Mouse (Mus musculus): ENCODE results near the gene C1qb. TPM values are rescaled to one million over a fixed set of nuclear protein-coding genes. Genes with fewer than 3 reads are reported as not detected.

Gene C1qb
- total and polyA plus RNA-seq, 2 experiments from 2014 or later, result 60.0 to 64.3 TPM

DNA sequence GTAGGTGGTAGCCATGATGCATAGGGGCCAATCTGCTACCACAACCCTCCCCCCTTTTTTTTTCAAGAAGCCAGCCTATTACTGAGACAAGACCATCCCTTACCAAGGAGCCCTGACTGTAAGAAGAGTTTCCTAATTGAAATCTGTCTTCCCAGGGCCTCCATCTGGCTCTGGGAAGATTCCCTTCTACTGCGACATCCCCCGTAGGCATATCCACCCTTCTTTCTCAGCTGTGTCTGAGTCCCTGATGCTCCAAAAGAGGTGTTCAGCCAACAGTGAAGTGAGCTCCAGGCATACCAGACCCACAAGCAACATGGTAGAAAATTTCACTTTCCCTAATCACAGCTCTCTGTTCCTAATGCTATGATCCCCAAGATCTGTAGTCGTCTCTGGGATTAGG, 33.5 kb upstream of the C1qb start:
- H3K4me3 ChIP-seq (ENCODE audit: low read depth, low read length), result no peak overlapping the region
- H3K27me3 ChIP-seq (ENCODE audit: insufficient read depth, low read length), result no peaks in the 10 kb centered on the region
- H3K9ac ChIP-seq (replicated peaks; ENCODE audit: low read length, poor library complexity, severe bottlenecking), result no peak overlapping the region
- no peak overlapping the region for H3K4me2 ChIP-seq (ENCODE audit: low read depth, low read length, poor library complexity, severe bottlenecking)
- peaks cover 9% of the 10 kb centered on the region; the same call in 1 of the 2 replicates for H3K4me1 ChIP-seq (ENCODE audit: insufficient read depth, low read length)
- no peaks in the 10 kb centered on the region for H3K9me3 ChIP-seq (ENCODE audit: low read length)
- DNase-seq (ENCODE audit: low spot score), result no peak
- no peak for ATAC-seq (ENCODE audit: low FRiP score)
- H3K36me3 ChIP-seq (ENCODE audit: insufficient read depth, low read length), result no peaks in the 10 kb centered on the region
- 83% methylated on average over 3 of the region's 3 CpGs for WGBS
- H3K27ac ChIP-seq (ENCODE audit: low read depth, low read length), result no peak overlapping the region
- no peak for TF ChIP-seq CTCF (IDR thresholded peaks at IDR 0.05)

DNA sequence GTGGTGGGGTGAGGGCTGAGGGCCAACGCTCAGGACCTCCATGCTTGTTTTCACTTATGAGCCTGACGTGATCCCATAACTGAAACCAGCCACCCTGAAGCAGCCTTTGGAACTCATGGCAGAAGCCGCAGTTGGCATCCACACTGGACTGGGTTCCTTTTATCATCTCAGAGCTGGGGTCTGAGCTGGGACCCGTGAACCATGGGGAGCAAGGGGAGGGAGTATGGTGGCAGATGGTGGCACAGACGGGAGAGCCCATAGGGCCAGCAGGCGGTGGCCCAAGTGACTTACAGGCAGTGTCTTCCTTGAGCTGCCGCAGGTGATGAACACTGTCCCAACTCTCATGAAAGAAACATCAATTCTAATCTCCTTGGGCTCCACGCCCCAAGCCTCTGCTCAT, 32.8 kb upstream of the C1qb start:
- Histone ChIP-seq H3K4me2 (ENCODE audit: low read depth, low read length, poor library complexity, severe bottlenecking) (no peak overlapping the region), H3K27ac (ENCODE audit: low read depth, low read length) (no peak overlapping the region)
- WGBS, result 78% methylated on average over 8 of the region's 8 CpGs

DNA sequence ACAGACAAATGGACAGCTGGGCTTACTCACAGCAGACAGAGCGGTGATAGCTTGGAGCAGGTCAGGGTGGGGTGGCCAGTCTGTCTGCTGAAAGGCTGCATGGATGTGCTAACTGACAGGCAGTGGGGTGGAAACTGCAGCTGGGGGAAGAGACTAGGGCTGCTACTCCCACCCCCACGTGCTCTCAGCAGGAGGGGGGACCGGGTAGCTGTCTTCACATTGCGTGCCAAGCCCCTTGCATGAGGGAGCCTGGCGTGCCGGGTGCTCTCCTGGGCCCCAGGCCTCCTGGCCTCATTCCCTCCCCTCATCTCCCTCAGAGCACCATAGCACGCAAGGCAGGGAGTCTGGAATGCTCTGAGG, 31.2 kb upstream of the C1qb start:
- no peak for TF ChIP-seq CTCF (IDR thresholded peaks at IDR 0.05)
- H3K4me3 ChIP-seq (ENCODE audit: low read depth, low read length), result no peak overlapping the region
- no peak overlapping the region for H3K4me2 ChIP-seq (ENCODE audit: low read depth, low read length, poor library complexity, severe bottlenecking)
- H3K36me3 ChIP-seq (ENCODE audit: insufficient read depth, low read length), result no peaks in the 10 kb centered on the region
- ATAC-seq (ENCODE audit: low FRiP score), result no peak
- 39% methylated on average over 7 of the region's 7 CpGs for WGBS
- H3K9me3 ChIP-seq (ENCODE audit: low read length), result no peaks in the 10 kb centered on the region
- no peak for DNase-seq (ENCODE audit: low spot score)
- no peak overlapping the region for H3K9ac ChIP-seq (replicated peaks; ENCODE audit: low read length, poor library complexity, severe bottlenecking)
- no peaks in the 10 kb centered on the region for H3K27me3 ChIP-seq (ENCODE audit: insufficient read depth, low read length)
- H3K4me1 ChIP-seq (ENCODE audit: insufficient read depth, low read length), result peaks cover 9% of the 10 kb centered on the region; the same call in 1 of the 2 replicates
- no peak overlapping the region; the same call in 1 of the 2 replicates for H3K27ac ChIP-seq (ENCODE audit: low read depth, low read length)

More for the DNA sequence above, 32.8 kb upstream of the C1qb start:
- no peak overlapping the region for H3K4me3 ChIP-seq (ENCODE audit: low read depth, low read length)
- no peak for ATAC-seq (ENCODE audit: low FRiP score)
- no peak overlapping the region for H3K9ac ChIP-seq (replicated peaks; ENCODE audit: low read length, poor library complexity, severe bottlenecking)
- H3K36me3 ChIP-seq (ENCODE audit: insufficient read depth, low read length), result no peaks in the 10 kb centered on the region
- H3K4me1 ChIP-seq (ENCODE audit: insufficient read depth, low read length), result peaks cover 9% of the 10 kb centered on the region; the same call in 1 of the 2 replicates
- TF ChIP-seq CTCF (IDR thresholded peaks at IDR 0.05), result no peak
- no peaks in the 10 kb centered on the region for H3K9me3 ChIP-seq (ENCODE audit: low read length)
- DNase-seq (ENCODE audit: low spot score), result no peak
- H3K27me3 ChIP-seq (ENCODE audit: insufficient read depth, low read length), result no peaks in the 10 kb centered on the region

DNA sequence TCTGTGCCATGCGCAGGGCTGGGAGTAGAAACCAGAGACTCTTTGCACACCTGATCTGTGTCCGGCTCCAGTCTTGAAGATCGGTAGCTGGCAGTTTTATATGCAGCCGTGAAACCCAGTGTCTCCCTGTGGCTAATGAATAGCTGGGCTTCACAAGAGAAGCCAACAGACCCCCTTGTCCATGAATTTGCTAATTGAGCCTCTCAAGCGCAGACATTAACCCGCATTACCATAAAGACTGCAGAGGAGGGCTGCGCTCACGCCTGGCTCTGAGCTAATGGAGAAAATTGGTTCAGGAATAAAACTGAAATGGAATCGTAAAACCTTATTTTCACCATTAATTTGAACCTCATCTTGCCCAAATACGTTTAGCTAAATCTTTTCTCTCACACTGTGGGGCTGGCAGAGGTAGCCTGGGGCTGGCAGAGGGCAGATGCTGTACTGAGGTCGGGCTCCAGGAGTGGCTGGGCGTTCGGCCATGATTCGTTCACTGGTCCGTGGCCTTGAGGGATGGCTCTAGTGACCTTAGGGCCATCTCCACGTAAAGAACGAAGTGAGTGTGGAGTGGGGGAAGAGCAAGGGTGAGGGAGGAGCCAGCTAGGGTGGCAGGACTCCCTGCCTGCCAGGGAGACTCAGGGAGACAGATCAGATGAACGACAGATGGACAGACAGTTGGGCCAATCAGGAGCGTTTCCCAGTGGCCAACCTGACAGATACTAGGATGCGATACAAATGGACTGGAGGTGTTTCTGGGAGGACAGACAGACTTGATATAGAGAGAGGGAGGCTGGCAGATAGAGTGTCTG, 30.6 kb upstream of the C1qb start:
- Histone ChIP-seq H3K4me3 (ENCODE audit: low read depth, low read length) (no peak overlapping the region), H3K9ac (replicated peaks; ENCODE audit: low read length, poor library complexity, severe bottlenecking) (no peak overlapping the region), H3K36me3 (ENCODE audit: insufficient read depth, low read length) (no peaks in the 10 kb centered on the region), H3K27me3 (ENCODE audit: insufficient read depth, low read length) (no peaks in the 10 kb centered on the region), H3K27ac (ENCODE audit: low read depth, low read length) (no peak overlapping the region; the same call in 1 of the 2 replicates), H3K9me3 (ENCODE audit: low read length) (no peaks in the 10 kb centered on the region), H3K4me2 (ENCODE audit: low read depth, low read length, poor library complexity, severe bottlenecking) (no peak overlapping the region), H3K4me1 (ENCODE audit: insufficient read depth, low read length) (peaks cover 10% of the 10 kb centered on the region; the same call in 1 of the 2 replicates)
- no peak for TF ChIP-seq CTCF (IDR thresholded peaks at IDR 0.05)
- ATAC-seq (ENCODE audit: low FRiP score) (no peak), DNase-seq (ENCODE audit: low spot score) (peak; percentile 47)
- WGBS, result 47% methylated on average over 20 of the region's 20 CpGs

DNA sequence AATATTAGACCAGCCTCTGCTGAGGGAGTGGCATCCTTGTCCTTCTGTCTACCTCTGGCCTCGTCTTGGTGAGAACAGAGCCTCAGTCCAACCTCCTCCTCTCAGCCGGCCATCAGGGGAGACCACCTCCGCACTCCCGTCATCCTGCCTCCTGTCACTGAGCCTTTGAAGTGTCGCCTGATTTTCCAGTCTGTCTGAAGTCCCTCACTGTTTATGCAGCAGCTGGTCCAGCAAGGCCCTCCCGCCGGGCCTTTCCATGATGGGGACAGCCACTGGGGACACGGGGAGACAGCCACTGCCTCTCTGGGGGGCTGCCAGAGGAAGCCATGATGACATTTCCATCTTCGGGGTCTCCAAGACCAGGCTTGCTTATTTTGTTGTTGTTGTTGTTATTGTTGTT, 26.9 kb upstream of the C1qb start:
- Histone ChIP-seq H3K4me1 (ENCODE audit: insufficient read depth, low read length) (peaks cover 13% of the 10 kb centered on the region; the same call in 1 of the 2 replicates), H3K4me2 (ENCODE audit: low read depth, low read length, poor library complexity, severe bottlenecking) (no peak overlapping the region), H3K27me3 (ENCODE audit: insufficient read depth, low read length) (no peaks in the 10 kb centered on the region), H3K36me3 (ENCODE audit: insufficient read depth, low read length) (no peaks in the 10 kb centered on the region), H3K9ac (replicated peaks; ENCODE audit: low read length, poor library complexity, severe bottlenecking) (no peak overlapping the region), H3K9me3 (ENCODE audit: low read length) (no peaks in the 10 kb centered on the region), H3K4me3 (ENCODE audit: low read depth, low read length) (no peak overlapping the region), H3K27ac (ENCODE audit: low read depth, low read length) (no peak overlapping the region)
- ATAC-seq (ENCODE audit: low FRiP score) (no peak), DNase-seq (ENCODE audit: low spot score) (no peak)
- no peak for TF ChIP-seq CTCF (IDR thresholded peaks at IDR 0.05)
- 11% methylated on average over 9 of the region's 9 CpGs for WGBS

DNA sequence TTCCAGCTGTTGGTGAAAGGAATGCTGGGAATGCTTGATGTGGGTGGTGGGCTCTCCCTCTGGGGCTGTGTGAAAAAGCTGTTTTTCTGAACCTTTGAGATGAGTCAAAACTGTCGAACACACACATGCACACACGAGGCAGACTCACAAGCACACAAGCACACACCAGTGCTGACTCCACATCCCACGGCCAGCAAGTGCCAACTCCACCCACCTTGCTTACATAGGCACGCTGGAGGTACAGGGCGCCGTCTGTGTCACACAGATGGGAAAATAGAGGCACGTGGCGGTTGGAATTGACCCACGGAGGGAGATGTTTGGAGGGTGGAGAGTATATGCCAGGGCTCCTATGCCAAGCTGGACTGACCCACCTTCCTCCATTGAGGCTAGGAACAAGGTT, 25.8 kb upstream of the C1qb start:
- H3K4me1 ChIP-seq (ENCODE audit: insufficient read depth, low read length), result peaks cover 7% of the 10 kb centered on the region; the same call in 1 of the 2 replicates
- DNase-seq (ENCODE audit: low spot score), result no peak
- WGBS, result 36% methylated on average over 9 of the region's 9 CpGs
- no peaks in the 10 kb centered on the region for H3K27me3 ChIP-seq (ENCODE audit: insufficient read depth, low read length)
- H3K9ac ChIP-seq (replicated peaks; ENCODE audit: low read length, poor library complexity, severe bottlenecking), result no peak overlapping the region
- 0 out of 2 replicates have a peak overlapping the region, but pooled peaks have one; percentile 18 for H3K4me2 ChIP-seq (ENCODE audit: low read depth, low read length, poor library complexity, severe bottlenecking)
- no peak for ATAC-seq (ENCODE audit: low FRiP score)
- no peaks in the 10 kb centered on the region for H3K36me3 ChIP-seq (ENCODE audit: insufficient read depth, low read length)
- no peak overlapping the region for H3K27ac ChIP-seq (ENCODE audit: low read depth, low read length)
- H3K9me3 ChIP-seq (ENCODE audit: low read length), result no peaks in the 10 kb centered on the region
- H3K4me3 ChIP-seq (ENCODE audit: low read depth, low read length), result no peak overlapping the region
- TF ChIP-seq CTCF (IDR thresholded peaks at IDR 0.05), result no peak
